Mouse (Mus musculus) forebrain, embryonic 11.5 days (tissue): Measurements from ENCODE around the gene Ppcs. TPM values are rescaled to one million over a fixed set of nuclear protein-coding genes. Genes with fewer than 3 reads are reported as not detected.

Experiments used
- ATAC-seq: fragments of 200-750 bp; cut with Nextera tagmentation; replicated peaks from 2 replicates; pipeline ENCODE4 v1.8.0; 2017; ENCODE audit warnings: moderate TSS enrichment; ENCODE audit not compliant: low FRiP score
- DNase-seq: peaks from one replicate; pipeline ENCODE4 v3.0.0-alpha.2; 2017; ENCODE audit warnings: low spot score
- H3K27ac ChIP-seq: fragments of 300-500 bp; sonication (generic); 2 replicates; pipeline ENCODE4 v1.5.1; 2014; ENCODE audit warnings: low read depth, low read length
- H3K27me3 ChIP-seq: fragments of 300-500 bp; sonication (generic); 2 replicates; pipeline ENCODE4 v1.6.1; 2014; ENCODE audit warnings: mild to moderate bottlenecking, low read length, mixed read lengths; ENCODE audit not compliant: control insufficient read depth, insufficient read depth
- H3K36me3 ChIP-seq: fragments of 300-500 bp; sonication (generic); 2 replicates; pipeline ENCODE4 v1.6.1; 2014; ENCODE audit warnings: mild to moderate bottlenecking, low read length, moderate library complexity, mixed read lengths; ENCODE audit not compliant: control insufficient read depth, insufficient read depth
- H3K4me1 ChIP-seq: fragments of 300-500 bp; sonication (generic); replicated peaks from 2 replicates; pipeline ENCODE4 v1.6.1; 2014; ENCODE audit warnings: low read length, mixed read lengths; ENCODE audit not compliant: control insufficient read depth, insufficient read depth
- H3K4me2 ChIP-seq: fragments of 300-500 bp; sonication (generic); 2 replicates; pipeline ENCODE4 v1.6.1; 2014; ENCODE audit warnings: low read depth, mild to moderate bottlenecking, low read length, moderate library complexity, mixed read lengths; ENCODE audit not compliant: severe bottlenecking
- H3K4me3 ChIP-seq: fragments of 300-500 bp; sonication (generic); 2 replicates; pipeline ENCODE4 v1.5.1; 2014; ENCODE audit warnings: low read depth, low read length
- H3K9ac ChIP-seq: fragments of 300-500 bp; sonication (generic); 2 replicates; pipeline ENCODE4 v1.6.1; 2014; ENCODE audit warnings: low read length
- H3K9me3 ChIP-seq: fragments of 300-500 bp; sonication (generic); 2 replicates; pipeline ENCODE4 v1.6.1; 2016; ENCODE audit warnings: low read length, mixed read lengths; ENCODE audit not compliant: control insufficient read depth
- WGBS: fragments of 180-500 bp; shearing (Covaris S2); extraction: QIAGEN DNeasy Blood & Tissue Kit; methylation state at CpG from one replicate; pipeline ENCODE4 v1.1.7; 2014; 5-methylcytosine and 5-hydroxymethylcytosine counted together
- polyA plus RNA-seq: library from polyadenylated mRNA; unstranded; fragments of >200 nt; fragmentation: Nextera tagmentation; extraction: Ambion mirVana; gene quantifications from 2 replicates; pipeline ENCODE4 v1.2.1, GENCODE M21; 2014

The Ppcs gene
- polyA plus RNA-seq, 1 experiment from 2014 or later, result 19.5 TPM

DNA sequence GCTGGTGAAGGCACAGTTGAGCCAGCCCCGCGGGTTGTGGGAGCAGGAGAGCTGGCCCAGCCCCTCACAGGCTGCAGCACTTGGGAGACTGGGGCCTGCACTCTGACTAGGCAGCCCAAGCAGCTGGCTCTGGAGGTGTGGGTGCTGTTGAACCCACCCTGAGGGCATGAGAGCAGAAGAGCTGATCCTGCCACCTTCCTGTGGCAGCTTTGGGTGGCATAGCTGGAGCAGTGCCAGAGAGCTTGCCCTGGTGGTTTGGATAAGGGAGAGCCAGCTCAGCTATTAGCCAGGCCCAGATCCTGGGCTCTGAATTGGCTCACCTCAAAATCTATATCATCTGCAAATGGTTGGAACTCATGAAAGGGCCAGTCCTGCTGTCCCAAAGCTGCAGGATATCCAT is 5.5 kb upstream of the Ppcs start:
- Histone ChIP-seq H3K27ac (no peak overlapping the region), H3K9me3 (no peaks in the 10 kb centered on the region), H3K4me1 (no peaks in the 10 kb centered on the region), H3K4me2 (no peak overlapping the region), H3K27me3 (no peaks in the 10 kb centered on the region), H3K36me3 (no peaks in the 10 kb centered on the region), H3K4me3 (no peak overlapping the region), H3K9ac (no peak overlapping the region)
- 68% methylated on average over 2 of the region's 2 CpGs for WGBS
- DNase-seq, result no peak
- no peak for ATAC-seq

DNA sequence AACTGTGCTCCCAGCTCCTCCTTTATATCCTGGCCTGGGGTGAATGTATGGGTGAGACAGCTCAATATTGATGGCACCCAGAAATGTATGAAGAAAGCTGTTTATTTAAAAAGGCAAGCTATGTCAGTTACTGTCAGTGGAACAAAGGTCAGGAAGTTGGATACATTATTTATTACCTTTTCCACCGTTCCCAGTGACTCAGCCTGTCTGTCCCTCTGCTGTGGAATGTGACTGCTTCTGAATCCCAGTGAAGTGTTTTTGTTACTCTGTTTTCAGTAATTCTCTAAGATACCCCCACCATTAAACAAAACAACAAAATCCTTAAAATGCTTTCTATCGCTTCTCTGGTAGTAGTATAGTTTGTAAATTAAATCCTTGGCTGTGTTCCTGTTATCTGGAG is 3.4 kb upstream of the Ppcs start:
- peaks cover 8% of the 10 kb centered on the region; the same call in 1 of the 2 replicates for H3K4me1 ChIP-seq
- H3K9ac ChIP-seq, result no peak overlapping the region
- DNase-seq (no peak), ATAC-seq (no peak)
- 75% methylated on average over 2 of the region's 2 CpGs for WGBS
- no peaks in the 10 kb centered on the region for H3K27me3 ChIP-seq
- no peak overlapping the region for H3K27ac ChIP-seq
- H3K36me3 ChIP-seq, result no peaks in the 10 kb centered on the region
- H3K4me2 ChIP-seq, result no peak overlapping the region
- no peaks in the 10 kb centered on the region for H3K9me3 ChIP-seq
- H3K4me3 ChIP-seq, result no peak overlapping the region

DNA sequence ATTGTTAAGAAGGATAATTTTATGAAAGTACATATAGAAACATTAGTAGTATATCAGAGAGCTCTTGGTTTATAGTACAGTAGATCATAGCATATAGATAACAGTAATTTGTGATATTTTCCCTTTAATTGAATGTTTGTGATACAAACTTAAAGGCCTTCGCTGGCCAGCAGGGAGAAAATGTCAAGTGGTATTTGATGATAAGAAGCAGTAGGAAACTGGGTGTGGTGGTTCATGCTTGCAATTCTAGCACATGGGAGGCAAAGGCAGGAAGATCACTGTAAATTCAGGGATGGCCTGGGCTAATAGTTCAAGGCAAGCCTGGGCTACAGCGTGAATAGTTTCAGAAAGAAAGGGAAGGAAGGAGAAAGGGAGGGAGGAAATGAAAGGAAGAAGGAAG is 2.9 kb upstream of the Ppcs start:
- WGBS, result 90% methylated on average over 2 of the region's 2 CpGs
- Histone ChIP-seq H3K9ac (no peak overlapping the region), H3K9me3 (no peaks in the 10 kb centered on the region), H3K27ac (no peak overlapping the region), H3K27me3 (no peaks in the 10 kb centered on the region), H3K36me3 (no peaks in the 10 kb centered on the region), H3K4me2 (no peak overlapping the region), H3K4me3 (no peak overlapping the region), H3K4me1 (peaks cover 8% of the 10 kb centered on the region; the same call in 1 of the 2 replicates)
- ATAC-seq, result no peak
- DNase-seq, result no peak

DNA sequence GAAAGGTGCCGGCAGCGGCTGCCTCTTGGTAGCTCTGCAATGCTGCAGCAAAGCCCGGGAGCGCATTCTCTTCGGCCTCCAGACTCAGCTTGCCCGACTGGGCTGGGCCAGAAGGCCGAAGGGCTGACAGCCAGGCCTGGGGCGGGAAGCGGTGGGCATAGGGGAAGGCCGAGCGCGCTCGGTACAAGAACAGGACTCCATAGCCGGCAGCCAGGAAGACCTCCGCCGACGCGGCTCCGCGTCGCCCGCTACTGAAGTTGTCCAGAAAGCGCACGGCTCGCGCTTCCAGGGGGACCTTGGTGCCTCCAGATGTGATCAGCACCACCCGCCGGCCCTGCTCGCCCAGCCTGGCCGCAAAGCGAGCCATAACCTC is 313 bp downstream of the Ppcs start:
- H3K27ac ChIP-seq, result 0 out of 2 replicates have a peak overlapping the region, but pooled peaks have one; percentile 62
- H3K36me3 ChIP-seq, result no peaks in the 10 kb centered on the region
- WGBS, result under 1% methylated on average over 31 of the region's 31 CpGs
- peak overlapping the region; percentile 80 for H3K9ac ChIP-seq
- peak overlapping the region; percentile 59 for H3K4me3 ChIP-seq
- peaks cover 8% of the 10 kb centered on the region; the same call in 1 of the 2 replicates for H3K4me1 ChIP-seq
- H3K27me3 ChIP-seq, result no peaks in the 10 kb centered on the region
- H3K4me2 ChIP-seq, result peak overlapping the region; percentile 86
- DNase-seq, result no peak
- peak; percentile 48 for ATAC-seq
- H3K9me3 ChIP-seq, result no peaks in the 10 kb centered on the region

DNA sequence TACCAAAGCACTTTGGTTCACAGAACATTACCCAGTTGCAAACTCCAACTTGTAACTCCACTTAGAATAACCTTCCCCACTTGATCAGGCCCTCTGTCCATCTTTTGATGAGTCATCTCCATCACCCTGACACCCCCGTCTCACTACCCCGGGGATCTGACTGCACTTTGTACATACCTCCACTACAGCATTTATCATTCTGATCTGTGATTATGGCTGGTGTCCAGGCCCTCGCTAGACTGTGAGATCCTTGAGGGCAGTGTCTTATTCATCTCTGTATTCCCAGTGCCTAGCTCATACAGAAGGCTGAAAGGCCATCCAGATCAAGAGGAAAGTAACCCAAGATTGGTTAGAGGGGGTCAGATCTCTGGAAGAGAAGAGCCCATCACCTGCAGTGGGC is 1.0 kb downstream of the Ppcs start:
- DNase-seq, result no peak
- 73% methylated on average over 3 of the region's 3 CpGs for WGBS
- Histone ChIP-seq H3K36me3 (no peaks in the 10 kb centered on the region), H3K4me2 (peak overlapping the region; percentile 86), H3K27me3 (no peaks in the 10 kb centered on the region), H3K4me1 (peaks cover 8% of the 10 kb centered on the region; the same call in 1 of the 2 replicates), H3K9ac (peak overlapping the region; percentile 80; the same call in 1 of the 2 replicates), H3K27ac (no peak overlapping the region), H3K9me3 (no peaks in the 10 kb centered on the region), H3K4me3 (peak overlapping the region; percentile 59)
- no peak for ATAC-seq

DNA sequence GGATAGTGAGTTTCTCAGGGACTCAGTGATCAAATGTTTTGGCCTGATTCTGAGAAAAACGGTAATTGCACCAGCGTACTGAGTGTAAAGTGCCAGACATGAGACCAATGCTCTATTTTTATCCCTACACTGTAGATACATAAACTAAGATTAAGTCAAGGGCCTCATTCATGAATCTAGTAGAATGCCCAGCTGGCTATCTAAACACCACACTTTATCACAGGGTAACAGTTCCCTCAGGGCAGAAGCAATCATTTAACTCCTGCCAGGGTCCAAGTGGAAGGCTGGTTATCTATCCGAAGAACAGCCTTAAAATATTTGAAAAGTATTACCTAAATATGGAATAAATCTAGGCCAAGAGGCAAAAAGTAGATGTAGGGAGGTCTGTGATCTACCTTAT is 4.3 kb downstream of the Ppcs start:
- no peaks in the 10 kb centered on the region for H3K27me3 ChIP-seq
- ATAC-seq (no peak), DNase-seq (no peak)
- H3K27ac ChIP-seq, result no peak overlapping the region
- H3K4me3 ChIP-seq, result no peak overlapping the region
- no peaks in the 10 kb centered on the region for H3K36me3 ChIP-seq
- no peak overlapping the region for H3K4me2 ChIP-seq
- H3K9ac ChIP-seq, result no peak overlapping the region
- peaks cover 9% of the 10 kb centered on the region; the same call in 1 of the 2 replicates for H3K4me1 ChIP-seq
- no peaks in the 10 kb centered on the region for H3K9me3 ChIP-seq
- 88% methylated on average over 3 of the region's 3 CpGs for WGBS

DNA sequence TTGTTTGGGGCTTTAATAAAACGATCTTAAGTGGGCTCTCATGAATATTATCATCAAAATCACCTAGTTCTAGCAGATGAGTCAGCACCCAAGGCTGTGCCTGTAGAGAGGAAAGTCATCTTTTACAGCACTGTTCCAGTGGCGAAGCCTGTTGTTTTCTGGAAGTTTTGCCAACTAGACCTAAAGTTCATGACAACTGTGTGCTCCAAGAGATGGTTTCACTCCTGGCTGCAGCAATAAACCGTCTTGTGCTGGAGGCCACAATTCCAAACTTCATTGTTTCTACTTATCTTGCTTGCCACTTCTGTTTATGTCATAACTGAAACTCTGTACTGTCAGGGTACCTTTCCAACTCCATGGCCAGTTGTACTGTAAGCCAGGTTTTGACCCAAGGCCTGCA is 5.0 kb downstream of the Ppcs start:
- Histone ChIP-seq H3K27me3 (no peaks in the 10 kb centered on the region), H3K4me1 (peaks cover 9% of the 10 kb centered on the region; the same call in 1 of the 2 replicates), H3K9me3 (no peaks in the 10 kb centered on the region), H3K36me3 (no peaks in the 10 kb centered on the region), H3K9ac (no peak overlapping the region), H3K4me2 (no peak overlapping the region), H3K27ac (no peak overlapping the region), H3K4me3 (no peak overlapping the region)
- no peak for DNase-seq
- ATAC-seq, result no peak
- WGBS, result 85% methylated on average over 3 of the region's 3 CpGs

DNA sequence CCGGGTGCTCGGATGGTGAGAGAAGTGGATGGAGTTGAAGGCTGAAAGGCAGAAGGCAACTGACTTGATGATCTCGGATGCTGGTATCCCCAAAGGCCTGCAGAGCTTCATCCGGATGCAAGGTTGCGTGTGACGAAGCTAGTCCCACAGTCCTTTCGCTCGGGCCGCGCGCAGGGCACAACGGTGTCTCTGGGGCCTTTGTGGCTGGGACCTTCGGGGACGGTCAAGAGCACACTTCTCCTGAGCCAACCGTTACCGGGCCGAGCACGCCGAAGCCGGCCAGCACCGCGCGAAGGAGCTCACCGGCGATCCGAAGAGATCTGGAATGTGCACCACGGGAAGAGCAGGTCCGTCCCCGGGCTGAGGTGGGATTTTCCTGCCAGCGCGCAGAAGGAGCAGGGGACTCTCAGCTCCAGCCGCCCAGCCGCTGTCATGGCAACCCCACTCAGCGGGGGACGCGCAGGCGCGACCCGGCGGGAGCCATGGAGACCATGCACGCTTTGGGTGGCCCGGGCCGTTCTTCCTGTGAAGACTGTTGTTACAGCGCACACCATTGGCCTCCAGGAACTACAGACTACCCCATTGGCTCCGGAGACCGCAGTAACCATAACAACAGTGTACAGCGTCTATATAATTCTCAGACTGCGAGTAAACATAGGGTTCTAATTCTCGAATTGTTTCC is 7.0 kb downstream of the Ppcs start, which contains the start of gene Ccdc30:
TSS of gene Ccdc30 (minus strand) at position 450 of the 682 bp plus-strand sequence.
- H3K27me3 ChIP-seq, result no peaks in the 10 kb centered on the region
- H3K36me3 ChIP-seq, result no peaks in the 10 kb centered on the region
- DNase-seq (peak; percentile 98), ATAC-seq (peak; percentile 100)
- H3K9me3 ChIP-seq, result no peaks in the 10 kb centered on the region
- H3K9ac ChIP-seq, result peak within 1 kb of the TSS; percentile 71
- under 1% methylated on average over 49 of the region's 49 CpGs for WGBS
- peak within 1 kb of the TSS; percentile 83 for H3K4me2 ChIP-seq
- H3K4me1 ChIP-seq, result 0 out of 2 replicates have a peak, but pooled peaks cover 2% of the 10 kb centered on the region
- H3K4me3 ChIP-seq, result peak within 1 kb of the TSS; percentile 61
- H3K27ac ChIP-seq, result peak within 1 kb of the TSS; percentile 37; the same call in 1 of the 2 replicates

DNA sequence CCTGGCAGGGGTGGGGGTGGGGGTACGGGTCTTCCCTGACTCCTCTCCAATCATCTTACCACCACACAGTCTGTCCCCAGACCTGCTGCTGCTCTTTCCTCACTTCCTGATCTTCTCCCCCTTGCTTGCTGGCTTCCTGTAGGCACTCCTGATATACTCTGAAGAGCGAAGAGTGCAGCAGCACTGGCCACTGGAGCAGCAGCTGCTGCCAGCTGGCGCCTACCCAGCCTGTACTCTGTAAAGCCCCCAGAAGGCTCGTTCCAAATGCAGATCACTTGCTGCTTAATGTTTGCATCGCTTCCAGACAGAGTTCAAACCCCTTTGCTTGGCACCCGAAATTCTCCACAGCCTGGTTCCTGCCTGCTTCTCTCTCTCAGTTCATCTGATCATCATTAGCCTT is 9.4 kb downstream of the Ppcs start:
- Histone ChIP-seq H3K4me2 (no peak overlapping the region), H3K27ac (no peak overlapping the region), H3K4me1 (0 out of 2 replicates have a peak, but pooled peaks cover 2% of the 10 kb centered on the region), H3K9ac (no peak overlapping the region), H3K4me3 (no peak overlapping the region), H3K27me3 (no peaks in the 10 kb centered on the region), H3K9me3 (no peaks in the 10 kb centered on the region), H3K36me3 (no peaks in the 10 kb centered on the region)
- 83% methylated on average over 6 of the region's 6 CpGs for WGBS
- ATAC-seq (no peak), DNase-seq (no peak)
